Mouse (Mus musculus): ENCODE measurements around the gene Sestd1.
A peak's percentile ranks its signal among the peaks of the same experiment; 100 is the strongest.

The Sestd1 gene

GRCm38 (mm10) chr2:77270781-77271180, 9.6 kb downstream of the Sestd1 start:
- no peak for DNase-seq (ENCODE audit: low read depth)

DNA sequence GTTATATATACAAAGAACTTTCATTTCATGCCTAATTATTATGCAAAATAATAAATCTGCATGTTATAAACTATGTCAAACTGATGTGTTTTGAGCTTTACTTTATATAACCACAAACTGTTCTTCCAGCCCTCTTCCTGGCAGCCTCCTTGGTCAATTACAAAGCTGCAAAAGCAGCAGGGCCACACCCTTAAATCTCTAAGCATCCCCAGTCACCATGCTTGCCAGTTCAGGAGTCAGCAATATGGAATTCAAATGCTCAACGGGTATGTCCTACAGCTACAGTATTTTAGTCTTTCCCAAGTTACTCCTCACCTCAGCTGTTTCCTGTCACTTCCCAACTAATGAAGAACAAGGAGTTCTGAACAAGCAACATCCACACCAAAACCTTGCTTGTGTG, 10.3 kb downstream of the Sestd1 start:
- DNase-seq (ENCODE audit: low read depth): no peak

- DNase-seq (ENCODE audit: low read depth): no peak
These were observed 11.7 kb downstream of the Sestd1 start for GRCm38 (mm10) chr2:77268612-77269239.

DNA sequence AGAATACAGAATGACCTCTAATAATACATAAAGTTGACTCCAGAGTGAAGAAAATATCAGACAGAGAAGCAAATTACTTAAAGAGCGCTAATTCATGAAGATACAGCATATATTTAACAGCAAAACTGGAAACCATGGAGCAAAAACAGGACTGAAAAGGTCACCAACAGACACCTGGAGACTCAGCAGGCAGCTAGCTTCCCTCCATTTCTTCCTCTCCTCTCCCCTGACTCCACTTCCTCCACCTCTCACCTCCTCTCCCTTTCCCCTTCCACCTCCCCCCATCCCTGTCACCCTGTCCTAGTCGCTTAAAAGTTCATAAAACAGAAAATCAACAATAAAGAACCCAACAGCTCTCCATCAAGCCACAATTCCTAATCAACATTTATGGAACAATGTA, 13.5 kb downstream of the Sestd1 start:
- no peak for DNase-seq (ENCODE audit: low read depth)

DNA sequence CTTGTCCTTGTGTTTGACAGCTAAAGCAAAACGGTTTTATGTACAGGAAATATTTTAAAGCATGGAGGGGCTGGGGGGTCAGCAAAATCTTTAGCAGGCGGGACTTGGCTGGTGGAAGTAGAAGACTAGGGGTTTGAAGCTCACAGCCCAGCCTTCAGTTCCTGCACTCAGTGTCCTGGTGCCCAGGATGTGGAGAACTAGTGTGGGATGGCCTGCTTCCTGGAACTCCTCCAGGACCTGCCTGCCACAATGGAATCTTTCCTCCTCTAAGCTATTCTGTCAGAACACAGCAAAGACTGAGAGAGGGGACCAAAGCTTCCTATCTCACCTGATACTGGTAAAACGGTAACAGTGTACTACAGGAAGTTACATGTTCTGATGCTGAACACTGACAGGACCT, 14.4 kb downstream of the Sestd1 start:
- no peak for DNase-seq (ENCODE audit: low read depth)

DNA sequence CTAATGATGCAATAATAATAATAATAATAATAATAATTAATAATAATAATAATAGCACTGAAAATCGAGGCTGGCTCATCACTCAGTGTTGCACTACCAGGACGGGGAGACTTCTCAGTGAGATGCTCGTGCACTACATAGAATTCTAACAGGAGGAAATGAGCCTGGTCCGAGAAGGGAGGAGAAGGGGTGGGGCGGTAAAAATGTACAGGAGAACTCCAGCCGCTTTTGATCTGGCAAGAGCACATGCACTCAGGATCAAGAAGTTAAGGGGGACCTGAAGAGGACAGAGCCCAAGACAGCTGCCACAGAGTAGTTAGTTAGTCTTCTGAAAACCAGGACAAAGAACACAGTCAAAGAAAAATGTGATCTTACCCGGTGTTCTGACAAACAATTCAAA, 15.1 kb downstream of the Sestd1 start:
- DNase-seq (ENCODE audit: low read depth): no peak

- no peak for DNase-seq (ENCODE audit: low read depth)
These were observed 15.8 kb downstream of the Sestd1 start for GRCm38 (mm10) chr2:77264550-77264949.

DNA sequence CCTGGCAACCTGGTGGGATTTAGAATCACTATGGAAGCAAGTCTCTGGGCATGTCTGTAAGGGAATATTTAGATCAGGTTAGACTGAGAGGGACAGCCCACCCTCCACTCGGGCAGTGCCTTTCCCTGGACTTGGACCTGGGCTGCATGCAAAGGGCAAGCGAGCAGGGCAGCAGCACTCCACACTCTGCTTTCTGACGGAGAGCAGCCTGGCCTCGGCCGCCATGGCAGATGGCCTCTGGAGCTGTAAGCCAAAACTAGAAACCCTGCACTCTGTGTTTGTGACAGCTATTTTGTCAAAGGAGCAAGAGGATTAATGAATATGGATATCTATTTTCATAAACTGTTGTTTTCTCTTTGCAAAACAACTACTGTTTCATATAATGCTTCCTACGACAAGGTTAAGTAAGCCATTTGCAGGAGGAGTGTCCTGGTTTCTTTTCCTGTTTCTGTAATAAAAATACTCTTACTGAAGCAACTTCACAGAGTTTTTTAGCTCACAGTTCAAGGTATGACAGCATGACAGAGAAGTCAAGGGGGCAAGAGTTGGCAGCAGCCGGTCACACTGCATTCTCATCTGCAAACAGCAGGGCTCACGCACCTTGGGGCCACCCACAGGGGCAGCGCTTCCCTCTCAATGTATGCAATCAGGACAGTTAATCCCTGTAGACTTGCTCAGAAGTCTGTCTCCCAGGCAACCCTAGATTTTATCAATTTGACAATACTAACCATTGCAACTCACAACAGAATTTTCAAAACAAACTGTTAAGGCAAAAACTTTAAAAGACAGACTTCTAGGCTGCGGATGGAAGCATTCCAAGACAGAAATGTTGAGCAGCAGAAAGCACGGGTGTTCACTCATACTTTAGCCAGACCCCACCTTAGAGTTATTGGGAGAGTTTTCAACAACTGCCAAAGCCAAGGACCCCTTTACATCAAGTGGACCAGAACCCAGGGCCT, 16.6 kb downstream of the Sestd1 start:
- DNase-seq (ENCODE audit: low read depth): no peak

- DNase-seq (ENCODE audit: low read depth): no peak
These were observed 20.3 kb downstream of the Sestd1 start for GRCm38 (mm10) chr2:77260134-77260533.

GRCm38 (mm10) chr2:77253227-77253626, 27.2 kb downstream of the Sestd1 start:
- no peak for DNase-seq (ENCODE audit: low read depth)

GRCm38 (mm10) chr2:77251736-77252135, 28.7 kb downstream of the Sestd1 start:
- DNase-seq (ENCODE audit: low read depth): no peak

DNA sequence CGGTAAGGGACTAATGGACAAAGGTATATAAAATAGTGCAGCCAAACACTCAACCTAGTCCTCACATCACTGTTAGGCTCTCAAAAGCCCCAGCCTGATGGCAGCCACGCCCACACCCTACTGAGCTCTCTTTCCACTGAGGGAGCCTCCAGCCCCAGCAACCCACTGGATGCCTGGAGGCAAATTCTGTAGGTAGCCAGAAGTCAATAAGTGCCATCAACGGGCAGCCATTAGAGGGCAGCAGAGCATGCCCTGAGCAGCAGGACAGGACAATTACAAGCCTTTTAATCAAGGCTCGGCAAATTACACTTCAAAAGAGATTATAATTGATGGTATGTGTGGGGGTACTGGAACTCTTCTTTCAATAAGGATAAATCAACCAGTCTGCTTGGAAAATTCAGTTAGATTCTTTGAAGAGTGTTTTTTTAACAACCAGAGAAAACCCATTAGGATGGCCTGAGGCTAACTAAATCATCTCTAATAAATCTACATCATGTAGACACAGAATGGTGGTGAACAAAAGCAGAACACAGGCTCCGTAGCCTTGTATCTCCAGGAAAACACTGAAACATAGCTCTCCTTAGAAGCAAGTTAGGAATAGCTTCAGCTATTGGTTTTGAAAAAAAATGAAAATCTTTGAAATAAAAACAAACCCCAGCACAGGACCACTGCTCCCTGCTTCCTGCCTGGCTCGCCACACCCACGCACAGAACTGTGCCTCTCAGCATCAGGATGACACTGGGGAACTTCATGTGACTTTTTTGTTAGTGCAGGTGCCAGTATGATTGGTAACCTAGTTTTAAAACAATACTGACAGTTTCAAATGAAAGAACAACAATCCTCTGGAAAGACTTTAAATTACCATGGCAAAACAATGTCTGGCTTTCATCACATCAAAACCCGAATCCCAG, 30.4 kb downstream of the Sestd1 start:
- peak; percentile 5 for DNase-seq (ENCODE audit: low read depth)

DNA sequence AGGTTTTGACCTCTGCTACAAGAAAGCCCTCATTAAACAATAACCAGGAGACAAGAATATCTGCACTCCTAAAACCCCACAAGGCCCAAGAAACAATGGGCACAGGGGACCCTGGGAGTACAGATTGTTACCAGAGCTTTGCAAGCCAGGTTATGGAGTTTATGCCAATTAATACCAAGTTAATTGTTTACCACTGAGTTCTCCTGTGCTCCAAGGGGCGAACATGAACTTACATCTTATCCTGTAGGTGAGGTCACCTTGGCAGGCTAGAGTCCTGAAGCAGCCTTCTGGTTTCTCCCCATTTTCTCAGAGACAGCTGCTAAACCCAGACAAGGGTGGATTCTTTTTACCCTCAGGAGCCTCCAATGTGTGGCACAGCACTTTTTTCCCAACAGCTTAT, 32.0 kb downstream of the Sestd1 start:
- DNase-seq (ENCODE audit: low read depth): no peak

DNA sequence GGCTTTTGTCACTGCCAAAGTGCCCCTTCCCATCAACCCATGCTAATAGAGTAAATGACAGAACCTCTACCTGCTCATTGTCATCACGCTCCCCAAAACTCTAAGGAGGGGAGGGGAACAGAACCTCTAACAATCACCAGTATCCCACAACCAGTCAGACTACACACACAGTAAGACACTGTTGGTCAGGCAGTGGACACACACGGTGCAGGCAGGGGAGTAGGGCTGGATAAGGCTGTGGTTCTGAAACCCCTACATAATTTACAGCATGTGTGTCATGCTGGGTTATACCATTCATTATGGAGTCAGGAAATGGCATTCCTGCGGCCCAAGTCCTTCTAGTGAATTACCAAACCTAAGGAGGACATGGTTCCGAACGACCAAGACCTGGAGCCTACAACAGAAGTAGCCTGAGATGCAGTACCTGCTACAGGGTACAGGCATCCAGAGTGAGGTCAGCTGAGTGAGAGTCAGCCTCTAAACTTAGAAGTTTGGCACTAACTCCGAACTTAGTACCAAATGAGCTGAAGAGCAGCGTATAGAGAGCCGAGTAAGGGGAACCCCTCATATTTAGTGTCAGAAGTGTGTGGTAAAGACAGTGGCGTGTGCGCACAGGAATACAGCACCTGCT, 33.1 kb downstream of the Sestd1 start:
- no peak for DNase-seq (ENCODE audit: low read depth)

- no peak for DNase-seq (ENCODE audit: low read depth)
These were observed 34.6 kb downstream of the Sestd1 start for GRCm38 (mm10) chr2:77245806-77246205.

DNA sequence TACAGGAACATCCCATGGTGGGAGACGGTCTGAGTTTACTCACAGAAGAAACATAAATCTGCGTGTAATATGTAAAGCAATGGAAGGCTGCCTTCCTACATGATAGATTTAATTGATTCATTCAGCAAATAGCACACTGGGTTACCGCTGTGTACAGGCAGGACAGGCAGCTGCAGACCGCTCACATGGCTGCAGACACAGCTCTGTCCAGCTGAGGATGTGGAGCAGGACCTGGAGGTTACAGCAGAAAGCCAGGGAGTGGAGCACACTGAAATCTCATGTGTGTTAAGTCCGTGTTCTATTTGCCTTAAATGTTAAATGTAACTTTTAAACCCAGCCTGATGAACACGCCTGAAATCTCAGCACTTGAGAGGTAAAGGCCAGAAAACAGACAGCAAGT, 38.1 kb downstream of the Sestd1 start:
- DNase-seq (ENCODE audit: low read depth): no peak

- no peak for DNase-seq (ENCODE audit: low read depth)
These were observed 41.8 kb downstream of the Sestd1 start for GRCm38 (mm10) chr2:77238607-77239006.

GRCm38 (mm10) chr2:77238046-77238445, 42.3 kb downstream of the Sestd1 start:
- DNase-seq (ENCODE audit: low read depth): no peak

DNA sequence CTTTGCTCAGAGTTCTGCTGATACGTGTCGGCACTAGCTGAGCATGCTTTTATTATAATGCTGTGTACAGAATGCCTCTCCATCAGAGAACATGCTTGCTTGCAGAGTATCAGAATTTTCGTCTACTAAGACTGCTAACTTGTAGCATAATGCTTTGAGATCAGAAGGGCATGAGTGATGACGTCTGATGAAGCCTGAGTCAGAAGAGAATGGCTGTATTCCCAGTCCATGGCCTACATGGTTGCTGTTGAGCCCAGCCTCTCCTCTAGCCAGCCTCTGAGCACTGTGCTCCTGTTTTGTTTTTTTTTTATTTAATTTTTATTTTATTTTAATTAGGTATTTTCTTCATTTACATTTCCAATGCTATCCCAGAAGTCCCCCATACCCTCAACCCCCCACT, 43.5 kb downstream of the Sestd1 start:
- DNase-seq (ENCODE audit: low read depth): no peak

DNA sequence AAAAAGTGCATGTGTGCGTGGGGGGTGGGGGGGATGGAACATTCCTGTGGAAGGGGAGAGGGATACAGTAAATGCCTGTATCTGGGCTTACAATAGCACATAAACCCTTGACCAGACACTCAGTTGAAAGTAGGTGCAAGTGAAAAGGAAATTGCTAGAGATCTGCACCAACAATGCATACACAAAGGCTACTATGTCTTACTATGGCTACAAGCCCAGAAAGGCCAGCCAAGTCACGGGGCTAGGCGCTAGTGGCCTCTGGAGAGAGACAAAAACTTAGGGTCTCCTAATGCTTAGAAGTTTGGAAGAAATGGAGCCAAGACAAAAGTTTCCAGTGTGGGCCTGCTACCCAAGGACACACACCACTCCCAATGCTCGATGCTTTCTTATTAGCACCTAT, 44.5 kb downstream of the Sestd1 start:
- DNase-seq (ENCODE audit: low read depth): no peak

GRCm38 (mm10) chr2:77232604-77233003, 47.8 kb downstream of the Sestd1 start:
- no peak for DNase-seq (ENCODE audit: low read depth)

GRCm38 (mm10) chr2:77220960-77221359, 59.4 kb downstream of the Sestd1 start:
- DNase-seq (ENCODE audit: low read depth): no peak

Measured in c-Kit-positive CD71-positive TER-119-negative erythroid progenitor cells, embryonic 14.5 days (primary cell).